Mouse (Mus musculus): Measurements from ENCODE around the gene Cep112.
"Not testable (repeated sequence)": the region's sequence is repeated elsewhere in the genome, so short reads cannot be mapped to it uniquely, and the experiment has no call there.

The Cep112 gene

DNA sequence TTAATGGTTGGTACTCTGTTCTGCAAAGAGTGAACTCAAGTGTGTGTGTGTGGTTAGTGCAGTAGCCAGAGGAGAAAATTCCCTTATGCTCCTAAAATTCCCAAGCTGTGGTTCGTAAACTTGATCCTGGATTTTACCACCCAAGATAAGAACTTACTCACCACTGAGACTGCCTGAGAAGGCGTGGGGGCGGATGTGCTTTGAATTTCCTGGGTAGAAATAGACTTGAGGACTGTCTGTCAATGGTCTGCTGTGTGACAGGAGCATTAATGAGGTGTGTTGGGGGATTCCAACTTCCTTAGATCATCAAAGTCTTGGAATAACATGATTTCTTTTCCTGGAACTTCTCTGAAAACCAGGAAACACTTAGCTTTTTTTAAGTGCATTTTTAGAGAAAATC, 374.7 kb downstream of the Cep112 start:
- DNase-seq (ENCODE audit: low spot score in 2 of 2) = no peak

DNA sequence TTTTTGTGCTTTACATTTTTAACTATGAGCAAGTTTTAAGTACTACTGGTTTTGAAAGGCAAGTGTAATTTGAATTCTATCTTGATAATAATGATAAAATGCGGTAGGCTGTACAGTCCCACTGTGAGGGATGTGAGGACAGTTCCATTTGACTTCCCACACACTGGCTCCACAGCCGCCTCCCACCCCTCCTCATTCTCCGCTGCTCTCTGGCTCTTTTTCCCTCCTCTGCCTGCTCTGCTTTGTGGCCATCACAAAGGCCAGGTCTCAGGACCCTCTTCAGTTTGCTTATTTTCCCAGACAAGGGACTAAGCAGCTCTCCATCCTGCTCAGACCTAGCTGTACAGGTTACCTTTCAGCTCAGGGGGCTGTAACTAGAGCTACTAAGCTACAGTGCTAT, 379.0 kb downstream of the Cep112 start:
- DNase-seq (ENCODE audit: low spot score in 2 of 2) = no peak

DNA sequence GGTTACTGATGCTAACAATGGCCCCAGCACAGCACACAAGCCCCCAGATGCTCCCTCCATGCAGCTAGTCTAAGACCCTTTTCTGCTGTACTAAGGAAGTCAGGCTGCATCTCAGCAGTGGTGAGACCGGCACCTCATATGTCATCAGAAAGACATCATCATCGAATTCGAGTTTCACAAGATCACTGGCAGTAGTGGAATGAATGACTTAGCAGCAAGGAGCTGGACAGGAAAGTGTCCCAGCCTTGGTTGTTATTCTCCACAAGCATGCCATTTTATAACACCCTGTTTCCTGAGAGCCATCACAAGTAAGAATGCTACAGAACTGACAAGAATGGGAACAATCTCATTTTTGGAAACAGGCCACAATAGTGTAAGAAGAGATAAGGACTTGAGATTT, 381.0 kb downstream of the Cep112 start:
- DNase-seq (ENCODE audit: low spot score in 2 of 2) = no peak

DNA sequence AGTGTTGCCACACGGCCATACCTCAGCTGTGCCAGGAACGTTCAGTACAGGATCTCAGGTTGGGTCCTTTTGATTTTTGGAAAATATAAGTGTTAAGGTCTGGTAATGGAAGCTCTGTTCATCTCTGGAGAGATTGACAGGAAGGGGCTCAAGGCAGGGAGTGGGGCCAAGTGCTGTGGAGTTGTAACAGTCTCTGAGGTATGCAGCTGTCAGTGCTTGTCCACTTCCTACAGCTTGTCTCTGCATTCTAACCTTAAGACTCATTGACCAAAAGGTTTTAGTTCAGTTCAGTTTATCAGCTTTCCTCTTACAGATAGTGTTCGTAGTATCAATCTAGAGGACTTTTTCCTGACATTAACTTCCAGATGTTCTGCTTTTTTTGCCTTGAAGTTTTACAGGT, 384.6 kb downstream of the Cep112 start:
- DNase-seq (ENCODE audit: low spot score in 2 of 2) = no peak

DNA sequence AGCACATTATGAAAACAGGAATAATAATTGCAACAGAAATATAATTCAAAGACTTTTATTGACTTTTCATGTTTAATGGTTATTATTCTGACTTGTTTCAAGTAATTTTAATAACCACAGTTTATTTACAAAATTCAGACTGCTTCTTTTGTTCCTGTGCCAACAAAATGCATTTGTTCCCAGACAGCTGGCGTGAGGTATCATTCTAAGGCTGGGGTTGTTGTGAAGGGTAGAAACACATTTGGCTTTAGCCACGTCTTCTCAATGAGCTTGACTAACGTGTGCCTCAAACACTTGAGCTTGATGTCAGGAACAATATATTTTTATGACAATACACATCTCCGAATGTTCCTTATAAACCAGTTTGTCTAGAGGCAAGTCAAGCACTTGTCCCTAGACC, 396.8 kb downstream of the Cep112 start:
- no peak for DNase-seq (ENCODE audit: low spot score in 2 of 2)

DNA sequence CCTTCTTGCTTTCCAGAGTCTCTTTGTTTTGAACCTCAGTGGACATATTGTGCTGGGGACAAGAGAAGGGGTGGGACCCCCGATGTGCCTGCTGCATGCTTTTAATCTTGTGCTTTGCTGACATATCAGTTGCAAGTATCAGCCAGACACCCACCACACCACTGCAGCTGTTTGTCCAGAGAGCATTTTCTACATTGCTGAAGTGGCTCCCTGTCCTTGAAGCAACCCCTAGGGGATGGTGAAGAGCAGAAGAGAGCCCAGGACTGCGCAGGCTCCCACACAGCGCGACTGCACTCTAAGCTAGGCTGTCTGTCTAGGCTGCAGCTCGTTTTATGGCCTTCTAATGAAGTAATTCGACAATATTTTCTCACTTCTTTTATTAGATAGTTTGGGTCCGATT, 397.3 kb downstream of the Cep112 start:
- no peak for DNase-seq (ENCODE audit: low spot score in 2 of 2)

DNA sequence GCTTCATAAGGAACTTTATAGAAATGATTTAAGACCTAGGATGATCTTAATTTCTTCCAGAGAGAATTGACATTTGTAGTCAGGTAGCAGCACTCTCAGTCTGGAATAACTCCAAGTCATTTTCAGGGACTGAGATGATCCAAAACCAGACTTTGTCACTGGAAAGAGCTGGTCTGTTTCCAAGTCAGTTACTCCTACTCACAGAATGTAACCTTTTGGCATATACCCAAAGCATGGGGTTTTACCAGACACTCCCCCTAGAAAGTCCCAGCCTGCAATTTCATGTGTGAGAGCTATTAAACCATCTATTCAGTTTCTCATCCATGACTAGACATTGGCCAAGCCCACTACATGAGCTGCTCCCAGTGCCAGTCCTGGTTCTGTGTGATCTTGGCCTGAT, 402.3 kb downstream of the Cep112 start:
- no peak for DNase-seq (ENCODE audit: low spot score in 2 of 2)

DNA sequence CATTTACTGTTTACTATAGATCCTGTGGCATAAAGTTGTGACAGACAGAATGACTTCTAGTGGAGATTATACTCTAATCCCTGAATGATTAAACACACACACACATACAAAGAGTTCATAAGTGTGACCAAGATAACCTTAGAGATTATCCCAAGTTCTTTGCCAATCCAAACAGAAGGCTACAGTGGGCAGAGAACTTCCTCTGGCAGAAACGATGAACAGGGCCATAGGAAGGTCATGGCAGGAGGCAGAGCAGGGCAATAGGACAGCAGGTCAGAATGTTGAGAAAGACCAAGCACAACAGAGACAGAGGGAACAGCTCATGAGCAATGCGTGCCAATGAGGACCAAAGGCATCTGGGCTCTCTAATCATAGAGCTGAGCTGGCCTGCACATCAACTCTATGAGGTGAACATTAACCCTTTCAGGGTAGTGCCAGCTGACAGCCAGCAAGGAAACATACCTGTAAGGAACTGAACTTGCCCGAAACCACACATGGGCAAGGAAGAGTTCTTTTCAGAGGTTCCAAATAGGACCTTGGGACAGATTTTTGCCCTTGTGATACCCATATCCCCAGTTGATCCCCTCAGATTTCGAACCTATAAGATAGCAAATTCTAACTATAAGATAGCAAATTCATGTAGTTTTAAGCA, 403.5 kb downstream of the Cep112 start:
- no peak for DNase-seq (ENCODE audit: low spot score in 2 of 2)

DNA sequence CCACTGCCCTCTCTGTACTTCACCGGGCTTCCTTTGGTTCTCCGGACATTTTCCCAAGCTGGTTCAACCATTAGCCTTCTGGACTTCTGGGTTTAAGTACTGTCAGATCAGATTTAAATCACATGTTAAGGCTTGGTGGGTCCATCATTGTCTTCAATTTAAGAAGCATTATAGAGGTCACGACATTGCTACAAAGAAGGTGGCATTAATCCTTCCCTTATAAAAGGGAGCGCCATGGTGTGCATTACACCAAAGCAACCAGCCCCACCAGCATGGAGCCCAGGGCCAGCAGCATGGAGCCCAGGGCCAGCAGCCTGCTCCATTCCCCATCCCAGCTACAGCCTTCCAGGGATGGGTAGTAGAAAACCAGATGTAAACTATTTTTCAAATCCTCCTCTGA, 411.7 kb downstream of the Cep112 start:
- no peak for DNase-seq (ENCODE audit: low spot score in 2 of 2)

DNA sequence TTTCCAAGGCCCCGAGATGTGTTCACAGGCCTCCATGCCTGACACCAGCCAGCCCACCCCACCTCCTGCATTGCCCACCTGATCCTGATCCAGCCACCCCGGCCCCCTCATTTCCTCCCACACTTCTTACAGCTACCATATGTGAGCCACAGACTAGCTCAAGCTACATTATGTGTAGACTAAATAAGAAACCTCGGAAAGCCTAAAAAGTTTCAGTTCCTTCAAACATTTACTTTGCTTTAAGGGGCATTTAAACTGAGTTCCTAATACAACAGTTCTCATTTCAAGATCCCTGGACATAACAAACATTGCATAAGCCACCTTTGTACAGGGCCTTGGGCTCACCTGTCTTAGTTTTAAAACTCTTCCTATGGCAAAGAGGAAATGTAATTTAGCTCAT, 415.2 kb downstream of the Cep112 start:
- no peak for DNase-seq (ENCODE audit: low spot score in 2 of 2)

DNA sequence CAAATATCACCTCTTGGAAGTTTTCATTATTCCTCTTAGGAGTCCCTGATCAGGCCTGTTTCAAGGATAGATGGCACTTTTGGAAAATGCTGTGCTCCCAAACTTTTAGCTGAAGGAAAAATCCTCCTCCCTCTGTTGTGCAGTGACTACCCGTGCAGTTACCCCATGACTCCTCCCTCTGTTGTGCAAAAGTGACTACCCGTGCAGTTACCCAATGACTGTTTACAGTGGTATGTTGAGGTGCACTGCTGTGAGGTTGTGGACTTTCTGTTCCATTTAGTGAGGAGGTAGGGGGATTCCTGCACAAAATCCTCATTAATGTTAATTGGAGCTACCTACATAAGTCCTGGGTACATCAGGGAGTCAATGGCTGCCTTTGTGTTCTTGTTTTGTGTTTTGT, 417.8 kb downstream of the Cep112 start:
- no peak for DNase-seq (ENCODE audit: low spot score in 2 of 2)

DNA sequence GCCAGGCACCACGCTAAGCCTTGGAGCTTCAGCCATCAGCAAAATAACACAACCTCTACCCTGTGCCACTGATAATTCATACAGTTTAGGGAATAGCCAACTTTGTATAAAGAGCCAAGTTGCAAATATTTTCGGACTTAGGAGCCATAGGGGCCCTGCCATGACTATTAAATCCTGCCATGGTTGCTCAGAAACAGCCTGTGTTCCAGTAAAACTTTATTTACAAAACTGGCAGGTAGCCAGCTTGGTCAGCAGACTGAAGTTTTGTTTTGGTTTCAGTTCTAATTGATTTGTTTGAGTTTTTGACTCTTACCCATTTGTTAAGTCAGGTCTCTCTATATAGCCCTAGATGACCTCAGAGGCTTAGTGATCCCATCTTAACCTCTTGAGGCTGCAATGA, 421.0 kb downstream of the Cep112 start:
- no peak for DNase-seq (ENCODE audit: low spot score in 2 of 2)

DNA sequence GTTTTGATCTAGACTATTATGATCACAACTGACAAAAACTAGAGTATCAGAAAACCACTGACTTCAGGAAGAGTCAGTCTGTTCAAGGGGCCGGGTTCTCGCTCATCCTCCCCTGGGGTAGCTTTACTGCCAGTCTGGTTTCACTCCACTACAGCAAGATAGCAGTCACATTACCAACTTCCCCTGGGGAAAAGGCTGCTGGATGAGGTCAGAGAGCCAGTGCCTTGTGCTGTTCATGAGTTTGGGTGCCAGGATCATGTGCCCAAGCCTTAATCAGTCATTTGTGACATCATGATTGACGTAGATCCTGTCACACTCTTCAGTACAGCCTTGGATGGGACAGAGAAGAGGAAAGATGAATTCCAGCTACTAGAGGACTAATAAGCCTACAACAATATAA, 421.5 kb downstream of the Cep112 start:
- DNase-seq (ENCODE audit: low spot score in 2 of 2) = peak in 1 of 2 experiments; percentile 11

DNA sequence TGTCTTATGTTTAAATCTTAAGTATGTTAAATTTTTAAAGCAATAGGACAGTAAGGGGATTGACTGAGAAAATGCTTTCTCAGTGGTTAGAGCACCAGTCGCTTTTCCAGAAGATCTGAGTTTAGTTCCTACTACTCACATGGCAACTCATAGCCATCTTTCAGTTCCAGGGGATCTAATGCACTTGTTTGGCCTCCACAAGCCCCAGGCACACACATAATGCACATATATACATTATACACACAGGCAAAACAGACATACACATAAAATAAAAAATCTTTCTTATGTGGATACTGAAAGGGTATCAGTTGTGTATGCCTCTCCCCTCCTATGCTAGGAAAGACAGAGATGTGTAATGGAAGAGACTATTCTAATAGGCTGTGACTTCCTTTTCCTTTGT, 426.8 kb downstream of the Cep112 start:
- no peak for DNase-seq (ENCODE audit: low spot score in 2 of 2)

DNA sequence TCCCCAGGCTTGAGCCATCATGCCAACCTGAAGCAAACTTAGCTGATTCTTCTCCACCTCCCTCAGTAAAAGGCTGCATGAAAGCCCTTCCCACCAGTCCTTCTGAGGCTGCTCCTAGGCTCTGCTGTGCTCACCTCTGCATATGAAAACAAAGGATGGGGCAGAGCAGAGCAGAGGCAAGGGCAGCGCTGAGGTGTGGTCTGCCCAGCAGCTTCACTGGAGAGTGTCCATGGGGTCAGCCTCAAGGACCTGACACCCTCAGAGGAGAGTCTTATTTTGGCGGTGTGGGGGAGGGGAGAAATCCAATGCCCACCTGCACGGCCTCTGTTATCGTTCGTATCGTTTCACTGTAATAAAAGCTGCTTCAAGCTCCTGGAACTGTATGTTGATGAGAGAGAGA, 432.3 kb downstream of the Cep112 start:
- no peak for DNase-seq (ENCODE audit: low spot score in 2 of 2)

DNA sequence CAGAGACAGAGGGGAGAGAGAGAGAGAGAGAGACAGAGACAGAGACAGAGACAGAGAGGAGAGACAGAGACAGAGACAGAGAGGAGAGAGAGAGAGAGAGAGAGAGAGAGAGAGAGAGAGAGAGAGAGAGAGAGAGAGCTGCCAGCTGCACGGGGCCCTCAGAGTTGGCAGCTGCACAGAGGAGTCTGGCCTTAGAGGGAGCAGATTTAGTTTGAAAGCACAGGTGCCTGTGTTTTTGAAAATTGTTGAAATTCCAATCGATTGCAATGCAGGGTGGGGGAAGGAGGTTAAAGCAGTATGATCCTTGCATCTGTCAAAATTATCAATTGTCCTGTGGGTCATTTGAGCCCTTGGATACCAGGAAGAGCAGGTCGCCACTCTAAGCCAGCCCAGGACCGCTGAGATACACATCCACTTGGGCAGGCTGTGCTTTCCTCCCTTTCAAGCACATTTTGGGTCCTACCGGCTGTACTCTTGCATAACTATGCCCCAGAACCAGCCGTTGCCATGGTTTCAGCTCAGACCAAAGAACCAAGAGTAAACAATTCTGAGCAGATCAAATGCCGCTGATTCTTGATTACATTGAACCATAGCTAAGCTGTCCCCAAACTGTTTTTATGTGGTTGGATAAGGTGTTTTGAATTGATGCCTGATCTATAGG, 432.8 kb downstream of the Cep112 start:
- no peak for DNase-seq (ENCODE audit: low spot score in 2 of 2)

DNA sequence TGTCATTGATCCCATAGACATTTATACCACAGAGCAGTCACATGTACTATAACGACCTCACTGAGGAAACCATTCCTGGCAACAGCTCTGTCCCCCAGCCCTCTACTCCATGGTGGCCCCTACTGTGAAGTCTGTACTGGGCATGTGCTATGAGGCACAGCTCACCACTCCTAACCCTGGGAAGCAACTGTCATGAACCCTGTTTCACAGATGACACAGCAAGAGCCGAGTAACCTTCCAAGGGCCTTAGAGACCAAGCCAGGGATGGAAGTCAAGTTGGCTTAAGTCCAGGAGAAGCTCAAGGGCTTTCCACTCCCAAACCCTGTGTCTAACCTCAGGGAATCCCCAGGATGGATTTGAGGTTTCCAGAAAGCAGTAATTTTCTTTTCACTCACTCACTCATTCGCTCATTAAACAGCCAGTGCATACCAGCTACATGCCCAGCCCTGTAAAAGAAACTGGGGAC, 433.4 kb downstream of the Cep112 start:
- DNase-seq (ENCODE audit: low spot score in 2 of 2) = no peak

DNA sequence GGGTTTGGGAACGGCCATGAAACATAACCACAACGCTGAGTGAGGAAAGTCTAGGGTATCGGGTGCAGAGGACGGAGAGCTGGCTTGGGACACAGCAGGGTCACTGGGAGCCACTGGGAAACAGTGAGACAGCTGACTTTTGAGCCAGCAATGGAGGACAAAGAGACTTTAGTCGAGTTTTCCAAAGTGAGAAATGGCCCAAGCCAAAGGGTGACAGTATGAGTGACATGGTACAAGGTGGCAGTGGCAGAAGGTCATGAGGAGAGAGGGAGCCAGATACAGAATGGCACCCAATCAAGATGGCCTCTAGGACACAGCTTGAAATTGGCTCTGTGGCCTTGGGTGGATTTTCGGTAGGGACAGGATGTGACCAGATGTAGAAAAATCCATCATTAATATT, 433.9 kb downstream of the Cep112 start:
- no peak for DNase-seq (ENCODE audit: low spot score in 2 of 2)

DNA sequence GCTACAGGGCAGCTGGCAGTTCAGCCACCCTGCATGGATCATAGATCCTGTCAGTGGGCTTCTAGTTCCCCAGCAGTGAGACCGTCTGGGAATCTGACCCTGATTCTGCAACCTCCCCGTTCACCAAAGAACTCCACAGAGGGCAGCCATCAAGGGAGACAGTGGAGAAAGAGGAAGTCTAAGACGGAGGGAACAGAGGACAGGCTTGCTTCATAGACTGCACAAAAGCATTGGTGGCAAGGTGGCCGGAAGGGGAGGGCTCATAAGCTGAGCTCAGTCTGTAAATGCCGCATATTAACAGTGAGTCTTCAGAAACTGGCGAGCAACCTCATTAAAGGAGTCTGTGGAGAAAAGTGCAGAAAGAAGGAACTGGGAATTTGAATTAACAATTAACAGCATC, 437.4 kb downstream of the Cep112 start:
- DNase-seq (ENCODE audit: low spot score in 2 of 2) = no peak

DNA sequence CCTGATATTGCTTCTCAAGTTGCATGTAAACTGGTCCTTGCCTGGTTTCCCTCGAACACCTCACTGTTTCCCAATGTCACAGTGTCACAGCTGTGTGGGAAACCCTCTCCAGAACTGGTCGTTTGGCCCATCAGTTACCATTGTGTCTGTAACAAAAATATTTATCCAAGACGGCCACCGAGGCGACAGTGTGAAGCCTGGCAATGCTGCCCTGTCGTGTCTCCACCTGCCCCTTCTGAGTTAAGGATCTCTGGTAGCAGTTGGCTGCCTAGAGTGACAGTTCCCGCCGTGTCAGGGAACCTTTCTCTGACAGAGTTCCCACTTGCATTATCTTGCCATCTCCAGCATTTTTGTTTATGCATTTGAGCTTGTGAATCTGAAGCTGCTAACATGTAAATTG, 440.8 kb downstream of the Cep112 start:
- DNase-seq (ENCODE audit: low spot score in 2 of 2) = no peak

DNA sequence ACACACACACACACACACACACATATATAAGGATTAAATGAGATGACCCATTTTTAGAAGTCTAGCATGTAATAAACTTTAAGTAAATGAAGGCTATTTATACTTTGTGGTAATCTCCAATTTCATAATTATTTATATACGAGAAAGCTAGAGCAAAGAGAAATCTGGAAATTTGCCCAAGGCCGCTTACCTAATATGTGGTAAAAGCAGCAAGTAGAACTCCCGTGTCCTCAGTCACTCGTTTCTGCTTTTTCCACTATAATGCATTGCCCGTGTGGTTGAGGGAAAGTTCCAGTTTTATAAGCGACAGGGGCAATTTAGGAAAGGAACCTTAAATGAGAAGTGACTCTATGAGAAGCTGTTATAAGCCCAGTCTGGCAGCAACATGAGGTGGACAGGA, 442.5 kb downstream of the Cep112 start:
- no peak for DNase-seq (ENCODE audit: low spot score in 2 of 2)

DNA sequence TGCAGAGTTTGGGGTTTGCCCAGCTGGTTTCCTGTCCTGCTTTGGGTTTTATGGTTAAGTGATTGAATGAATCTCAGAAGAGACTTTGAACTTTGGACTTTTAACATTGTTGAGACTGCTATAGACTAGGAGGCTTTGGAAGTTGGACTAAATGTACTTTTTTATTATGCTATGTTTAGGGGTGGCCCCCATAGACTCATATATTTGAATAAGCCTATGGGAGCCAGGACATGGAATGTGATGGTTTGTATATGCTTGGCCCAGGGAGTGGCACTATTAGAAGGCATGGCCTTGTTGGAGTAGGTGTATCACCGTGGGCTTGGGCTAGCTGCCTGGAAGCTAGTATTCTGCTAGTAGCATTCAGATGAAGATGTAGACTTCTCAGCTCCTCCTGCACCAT, 446.3 kb downstream of the Cep112 start:
- DNase-seq (ENCODE audit: low spot score in 2 of 2) = not testable (repeated sequence)

DNA sequence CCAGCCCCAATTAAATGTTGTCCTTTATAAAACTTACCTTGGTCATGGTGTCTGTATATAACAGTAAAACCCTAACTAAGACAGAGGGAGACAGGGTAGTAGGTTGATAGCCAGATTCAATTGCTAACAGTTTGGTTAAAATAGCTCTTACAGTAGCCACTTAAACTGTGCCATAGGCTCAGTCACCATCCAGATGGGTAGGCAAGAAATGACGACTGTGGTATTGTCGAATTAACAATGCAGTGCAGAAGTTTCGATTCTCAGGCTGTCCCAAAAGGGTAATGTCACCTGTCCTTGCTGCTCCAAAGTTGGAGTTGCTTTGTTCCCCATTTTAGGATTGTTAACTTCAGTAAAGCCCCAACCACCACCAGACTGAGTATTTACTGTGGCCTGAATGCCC, 446.8 kb downstream of the Cep112 start:
- DNase-seq (ENCODE audit: low spot score in 2 of 2) = no peak

DNA sequence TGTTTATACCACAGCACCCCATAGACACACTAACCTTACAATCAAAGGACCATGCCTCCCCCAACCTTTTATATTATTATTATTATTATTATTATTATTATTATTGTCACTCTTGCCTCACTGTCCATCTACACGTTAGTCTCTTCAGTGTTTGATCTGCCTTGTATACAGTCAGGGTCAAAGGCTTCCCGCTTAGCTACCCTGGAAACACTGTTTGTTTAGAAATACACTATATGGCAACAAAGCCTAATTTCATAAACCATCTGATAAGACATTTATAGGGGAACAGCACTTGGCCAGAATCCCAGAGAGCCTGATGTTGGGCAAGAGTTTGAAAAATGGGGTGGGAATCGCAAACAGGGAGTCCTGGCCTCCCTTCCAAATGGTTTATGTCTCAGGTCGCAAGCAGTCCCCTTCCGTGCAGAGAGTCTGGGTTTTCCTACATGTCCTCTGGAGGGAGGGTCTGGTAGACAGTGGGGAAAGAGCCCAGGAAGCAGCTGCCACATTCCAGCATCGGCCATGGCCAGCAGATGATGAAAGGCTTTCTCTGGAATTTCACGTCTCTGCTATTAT, 451.7 kb downstream of the Cep112 start:
- no peak for DNase-seq (ENCODE audit: low spot score in 2 of 2)
